Mouse (Mus musculus) brain, embryonic 14.5 days (tissue): ENCODE measurements around the gene Angptl4. TPM values are rescaled to one million over a fixed set of nuclear protein-coding genes. Genes with fewer than 3 reads are reported as not detected.

Experiments used
- DNase-seq: peaks from one replicate; pipeline ENCODE4 v3.0.0-alpha.2; 2011; ENCODE audit warnings: low read depth
- CTCF ChIP-seq: fragments of 200-500 bp; IDR thresholded peaks from 2 replicates; pipeline ENCODE4 v1.5.1; 2012; ENCODE audit warnings: inconsistent platforms, mild to moderate bottlenecking, moderate library complexity, borderline replicate concordance; ENCODE audit not compliant: insufficient read depth, insufficient read length; ENCODE audit errors: extremely low read depth
- POLR2A ChIP-seq: fragments of 200-500 bp; IDR thresholded peaks from 2 replicates; pipeline ENCODE4 v1.6.1; 2012; ENCODE audit warnings: mild to moderate bottlenecking, inconsistent platforms, borderline replicate concordance; ENCODE audit not compliant: poor library complexity, insufficient read depth, insufficient read length, severe bottlenecking; ENCODE audit errors: extremely low read depth
- polyA plus RNA-seq: library from polyadenylated mRNA; depleted of rRNA; stranded (reverse); fragments of >200 nt; gene quantifications from 2 replicates; pipeline ENCODE4 v1.2.3, GENCODE M21; 2012

Angptl4 gene
- polyA plus RNA-seq, 1 experiment: 10.6 TPM

- DNase-seq: no peak
- no peak for TF ChIP-seq POLR2A
- no peak for TF ChIP-seq CTCF
These were observed 8.2 kb downstream of the Angptl4 start for GRCm38 (mm10) chr17:33773426-33773825.

GRCm38 (mm10) chr17:33771617-33772016 is 10.0 kb downstream of the Angptl4 start:
- no peak for DNase-seq

DNA sequence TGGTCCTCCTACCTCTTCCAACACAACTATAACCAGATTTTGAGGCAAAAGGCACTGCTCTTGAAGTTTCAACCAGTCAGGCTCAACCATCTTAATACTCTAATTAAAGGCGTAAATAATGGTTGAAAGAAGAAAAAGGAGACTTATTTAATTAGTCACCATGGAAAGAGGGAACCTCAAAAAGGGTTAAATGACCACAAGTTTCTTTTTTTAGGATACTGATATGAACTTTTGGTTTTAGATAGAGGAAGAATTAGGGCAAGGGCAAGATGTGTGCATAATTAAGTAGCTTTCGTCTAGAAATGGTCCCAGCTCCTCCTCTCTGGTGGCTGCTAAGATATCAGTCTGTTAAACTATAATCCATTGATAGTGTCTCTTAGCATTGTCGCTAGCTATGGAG is 15.2 kb downstream of the Angptl4 start:
- no peak for DNase-seq
- no peak for TF ChIP-seq CTCF
- no peak for TF ChIP-seq POLR2A

More at GRCm38 (mm10) chr17:33771617-33772016, 10.0 kb downstream of the Angptl4 start:
- TF ChIP-seq POLR2A (no peak), CTCF (no peak)

DNA sequence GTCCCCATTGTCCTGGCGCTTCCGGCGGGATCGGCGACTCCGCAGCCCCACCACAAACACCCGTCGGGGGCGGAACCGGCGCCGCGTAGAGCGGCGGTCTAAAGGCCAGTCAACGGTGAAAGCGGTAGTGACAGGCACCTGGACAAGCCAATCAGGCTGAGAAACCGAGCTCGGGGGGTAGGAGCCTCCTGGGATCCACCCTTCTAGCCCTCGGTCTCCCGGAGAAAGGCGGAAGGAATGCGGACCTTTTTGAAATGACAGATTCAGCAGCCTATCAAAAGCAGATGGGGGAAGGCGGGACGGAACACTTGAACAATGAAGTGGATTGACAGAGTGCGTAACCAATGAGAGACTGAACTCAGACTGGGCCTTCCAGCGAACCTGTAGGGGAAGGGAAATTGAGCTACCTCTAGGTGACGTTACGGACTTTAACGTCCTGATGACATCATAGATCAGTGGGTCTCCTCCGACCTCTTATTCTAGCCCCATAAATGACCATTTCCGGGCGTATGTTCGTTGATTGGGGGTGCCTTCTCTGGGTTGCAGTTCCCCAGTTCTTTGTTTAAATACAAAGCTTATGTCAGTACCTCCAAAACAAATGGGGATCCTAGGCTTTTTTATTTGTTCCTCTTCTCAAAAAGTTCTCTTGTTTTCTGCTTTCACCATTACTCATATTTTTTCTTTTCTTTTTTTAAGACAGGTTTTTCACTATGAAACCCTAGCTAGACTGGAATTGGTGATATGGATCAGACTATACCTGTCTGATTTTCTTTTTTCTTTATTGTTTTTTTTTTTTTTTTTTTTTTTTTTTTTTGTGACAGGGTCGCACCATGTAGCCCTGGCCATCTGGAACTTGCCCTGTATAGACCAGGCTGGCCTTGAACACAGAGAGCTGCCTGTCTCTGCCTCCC is 21.1 kb downstream of the Angptl4 start, which contains the start of gene Rab11b:
Gene Rab11b, minus strand, starts transcription at position 276 of the 911 bp plus-strand sequence.
- TF ChIP-seq CTCF (no peak), POLR2A (no peak; the same call in 1 of the 2 replicates)
- DNase-seq: peak; percentile 100

- DNase-seq: peak; percentile 91
- TF ChIP-seq POLR2A (no peak), CTCF (no peak)
These were observed 21.8 kb downstream of the Angptl4 start for GRCm38 (mm10) chr17:33759767-33760254.

DNA sequence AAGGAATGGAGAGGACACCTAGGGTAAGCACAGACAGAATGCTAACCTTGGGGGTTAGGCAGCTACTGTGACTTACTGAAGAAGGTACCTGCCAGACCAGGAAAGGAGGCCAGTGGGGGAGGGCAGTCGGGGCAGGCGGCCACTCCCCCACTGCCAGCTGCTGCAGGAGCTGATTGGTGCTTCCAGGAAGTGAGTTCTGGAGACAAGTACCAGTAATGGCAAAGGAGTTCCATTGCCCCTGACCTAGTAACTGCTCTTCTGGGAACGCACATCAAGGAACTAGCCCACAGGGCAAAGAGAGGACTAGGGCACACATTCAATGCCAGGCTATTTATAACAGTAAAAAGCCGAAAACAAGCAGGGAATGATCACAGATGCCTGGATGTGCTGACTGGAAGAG is 24.4 kb downstream of the Angptl4 start:
- DNase-seq: no peak
- no peak for TF ChIP-seq POLR2A
- TF ChIP-seq CTCF: no peak

DNA sequence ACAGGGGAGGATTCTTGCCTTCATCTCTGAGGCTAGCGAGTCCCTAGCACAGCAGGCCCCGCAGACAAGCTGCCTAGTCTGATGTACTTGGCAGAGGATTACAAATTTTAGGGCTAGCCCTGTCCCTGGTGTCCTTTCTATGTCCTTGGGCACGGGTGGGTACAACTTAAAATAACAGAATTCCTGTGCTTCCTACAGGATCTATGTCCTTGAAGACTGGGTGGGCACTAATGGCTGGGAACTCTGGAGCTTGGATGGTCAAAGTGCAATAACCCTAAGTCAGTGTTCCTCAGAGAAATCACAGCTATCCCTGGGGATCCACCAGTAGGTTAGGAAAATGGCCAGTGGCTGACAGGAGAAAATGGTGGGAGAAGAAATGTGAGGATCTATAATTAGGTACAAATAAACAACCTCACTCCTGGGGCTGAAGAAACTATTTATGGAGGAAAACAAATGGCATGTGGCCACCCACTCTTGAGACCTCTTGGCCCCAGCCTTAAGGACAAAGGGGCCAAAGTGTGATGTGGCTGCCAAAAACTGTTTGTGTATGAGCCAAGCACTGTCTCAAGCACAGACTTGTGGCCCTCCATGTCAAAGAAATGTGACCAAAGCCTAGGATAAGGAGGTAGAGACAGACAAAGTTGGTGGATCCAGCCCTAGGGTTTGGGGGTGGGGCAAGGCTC is 25.4 kb downstream of the Angptl4 start:
- DNase-seq: no peak
- TF ChIP-seq POLR2A (no peak), CTCF (no peak)

DNA sequence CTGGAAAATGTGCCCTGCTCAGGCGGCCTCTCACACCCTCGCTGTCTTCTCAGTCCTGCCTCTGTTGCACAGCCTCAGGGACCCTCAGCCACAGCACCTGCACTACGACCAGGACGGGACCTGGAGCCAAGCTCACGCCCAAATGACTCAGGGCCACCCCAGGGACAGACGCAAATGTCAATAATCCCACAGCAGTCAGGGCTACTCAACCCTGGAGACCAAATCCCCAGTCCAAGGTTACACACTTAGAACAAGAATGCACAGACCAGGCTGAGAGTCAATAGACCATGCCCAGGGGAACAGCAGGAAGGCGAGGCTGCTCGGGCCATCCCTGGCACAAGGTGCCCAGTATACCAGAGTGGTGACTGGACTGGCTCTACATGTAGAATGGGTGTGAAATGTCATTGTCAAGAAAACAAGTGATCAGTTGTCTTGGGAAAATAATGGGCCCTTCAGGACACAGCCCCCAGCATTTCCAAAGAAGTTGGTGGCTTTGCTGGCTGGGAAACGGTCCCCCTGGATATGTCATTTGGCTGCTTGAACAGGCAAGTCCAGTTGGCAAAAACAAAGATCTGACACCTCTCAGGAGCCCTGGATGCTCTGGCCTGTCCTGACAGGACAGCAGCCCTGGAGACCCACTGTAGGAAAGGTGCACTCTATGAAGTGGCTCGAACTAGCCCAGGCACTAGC is 26.1 kb downstream of the Angptl4 start:
- DNase-seq: no peak
- TF ChIP-seq POLR2A: no peak
- TF ChIP-seq CTCF: no peak

- DNase-seq: no peak
- TF ChIP-seq POLR2A (no peak), CTCF (no peak)
These were observed 27.0 kb downstream of the Angptl4 start for GRCm38 (mm10) chr17:33754656-33755055.

GRCm38 (mm10) chr17:33752297-33752696 is 29.3 kb downstream of the Angptl4 start:
- TF ChIP-seq CTCF: no peak
- TF ChIP-seq POLR2A: no peak
- DNase-seq: no peak

DNA sequence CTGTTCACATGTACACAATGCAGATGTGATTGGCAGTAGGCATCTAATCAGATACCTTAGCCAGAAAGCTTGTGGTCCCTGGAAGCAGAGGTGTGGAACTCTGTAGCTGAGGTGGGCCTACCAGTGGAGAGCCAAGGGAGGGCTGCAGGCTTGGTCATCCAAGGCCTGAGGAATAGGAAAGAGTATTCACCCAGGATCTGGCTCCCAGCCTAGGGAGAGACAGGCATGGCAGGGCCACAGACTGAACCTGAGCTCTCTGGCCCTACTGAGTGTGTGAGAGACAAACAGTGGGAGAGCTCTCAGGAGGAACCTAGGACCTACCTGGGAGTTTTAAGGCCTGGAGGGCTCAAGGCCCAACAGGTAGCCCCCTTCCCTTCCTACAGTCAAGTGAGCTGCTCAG is 30.4 kb downstream of the Angptl4 start:
- no peak for TF ChIP-seq CTCF
- no peak for TF ChIP-seq POLR2A
- DNase-seq: no peak

GRCm38 (mm10) chr17:33749451-33749850 is 32.2 kb downstream of the Angptl4 start:
- no peak for DNase-seq
- no peak for TF ChIP-seq POLR2A
- no peak for TF ChIP-seq CTCF
